Mouse (Mus musculus): ENCODE measurements around the gene Elmod3.

GRCm38 (mm10) chr6:72537998-72538500 is 60.2 kb downstream of the Elmod3 start:
- TF ChIP-seq CTCF (IDR thresholded peaks at IDR 0.05; ENCODE audit: insufficient read depth, low read length) (no peak), POLR2A (IDR thresholded peaks at IDR 0.05; ENCODE audit: borderline replicate concordance, extremely low read depth, low read depth, low read length) (no peak)

Data from lung, adult 2 months (tissue).